Mouse (Mus musculus): ENCODE measurements around the gene Ttc30a2. TPM values are rescaled to one million over a fixed set of nuclear protein-coding genes. Genes with fewer than 3 reads are reported as not detected.
"Not testable (repeated sequence)": the region's sequence is repeated elsewhere in the genome, so short reads cannot be mapped to it uniquely, and the experiment has no call there.

Gene Ttc30a2
- total RNA-seq, 2 experiments from 2014 or later: 0.41 TPM; not detected in 1

- peak; percentile 83 to 88 for DNase-seq (ENCODE audit: low spot score in 2 of 2)
These were observed 3.6 kb upstream of the Ttc30a2 start, which contains the start of gene Ttc30a1 for GRCm38 (mm10) chr2:75981440-75982081. Gene Ttc30a1 (minus strand): TSS chr2:75981967.

GRCm38 (mm10) chr2:75980933-75981439, 3.0 kb upstream of the Ttc30a2 start:
- DNase-seq (ENCODE audit: low spot score in 2 of 2): not testable (repeated sequence)

DNA sequence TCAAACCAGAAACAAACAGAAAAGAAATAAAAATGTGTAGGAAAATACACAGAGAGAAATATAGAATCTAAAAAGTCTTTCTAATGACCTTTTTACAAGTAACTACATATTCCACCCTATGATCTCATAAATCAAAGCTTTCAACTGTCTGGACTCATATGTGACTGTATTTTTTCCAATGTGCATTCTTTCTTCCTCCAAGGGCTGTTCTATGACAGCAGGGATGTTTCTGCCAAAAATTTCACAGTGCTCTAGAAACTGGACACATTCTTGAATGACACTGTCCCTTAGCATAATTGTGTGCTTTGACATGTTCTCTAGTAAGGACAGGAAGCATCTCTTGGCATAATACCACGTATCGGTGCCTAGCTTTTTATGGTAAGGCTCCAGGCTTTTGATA, 1.9 kb downstream of the Ttc30a2 start:
- not testable (repeated sequence) for DNase-seq (ENCODE audit: low spot score in 2 of 2)

GRCm38 (mm10) chr2:75974131-75974530, 3.8 kb downstream of the Ttc30a2 start:
- no peak for DNase-seq (ENCODE audit: low spot score in 2 of 2)

DNA sequence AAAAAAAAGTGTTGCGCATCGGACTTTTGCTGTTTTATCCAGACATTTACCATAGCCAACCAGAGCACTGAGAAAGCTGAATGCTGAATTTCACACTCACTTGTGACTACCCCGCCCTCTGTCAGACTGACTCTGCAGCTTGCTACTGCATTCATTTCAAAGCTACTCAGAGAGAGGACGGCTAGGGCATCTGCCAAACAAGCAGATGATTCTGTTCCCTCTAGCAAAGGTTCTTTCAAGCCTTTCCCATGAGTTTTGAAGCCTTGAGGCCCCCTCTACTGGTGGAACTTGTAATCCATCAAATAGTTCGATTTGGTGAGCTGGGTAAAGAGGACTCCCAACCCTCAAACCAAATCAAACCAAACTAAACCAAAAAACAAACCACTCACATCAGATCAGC, 13.0 kb downstream of the Ttc30a2 start:
- DNase-seq (ENCODE audit: low spot score in 2 of 2): peak; percentile 69 to 91

- DNase-seq (ENCODE audit: low spot score in 2 of 2): peak; percentile 46 to 53
These were observed 13.5 kb downstream of the Ttc30a2 start for GRCm38 (mm10) chr2:75964512-75964911.

- DNase-seq (ENCODE audit: low spot score in 2 of 2): no peak
These were observed 13.9 kb downstream of the Ttc30a2 start for GRCm38 (mm10) chr2:75964051-75964450.

DNA sequence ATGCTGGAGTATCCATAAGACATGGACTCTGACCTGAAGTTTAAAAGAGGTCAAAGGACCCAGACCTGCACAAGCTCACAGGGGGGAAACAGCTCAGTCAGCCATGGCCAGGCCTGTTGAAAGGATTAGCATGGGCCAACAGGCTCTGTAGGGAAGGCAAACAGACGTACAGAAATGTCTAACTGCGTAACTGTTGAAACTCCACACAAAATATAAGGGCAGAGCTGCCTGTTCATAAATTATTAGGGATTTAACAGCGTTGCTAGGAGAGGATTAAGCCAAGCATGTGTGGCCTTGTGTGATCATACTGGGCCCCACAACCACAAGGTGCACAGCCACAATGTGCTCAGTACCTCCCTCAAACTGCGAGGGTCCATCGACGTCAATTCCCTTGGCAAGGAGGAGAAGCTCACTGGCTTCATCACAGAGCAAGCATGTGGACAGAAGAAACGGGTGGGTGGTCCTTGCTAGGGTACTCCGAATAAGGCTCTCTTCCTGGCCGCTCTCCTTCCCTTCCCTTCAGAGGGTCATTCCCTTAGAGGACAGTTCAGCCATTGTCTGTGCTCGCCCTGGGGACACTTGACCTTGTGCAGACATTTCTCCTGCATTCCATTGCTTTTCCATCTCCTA, 14.6 kb downstream of the Ttc30a2 start:
- no peak for DNase-seq (ENCODE audit: low spot score in 2 of 2)

GRCm38 (mm10) chr2:75960366-75961330, 17.3 kb downstream of the Ttc30a2 start:
- DNase-seq (ENCODE audit: low spot score in 2 of 2): no peak

DNA sequence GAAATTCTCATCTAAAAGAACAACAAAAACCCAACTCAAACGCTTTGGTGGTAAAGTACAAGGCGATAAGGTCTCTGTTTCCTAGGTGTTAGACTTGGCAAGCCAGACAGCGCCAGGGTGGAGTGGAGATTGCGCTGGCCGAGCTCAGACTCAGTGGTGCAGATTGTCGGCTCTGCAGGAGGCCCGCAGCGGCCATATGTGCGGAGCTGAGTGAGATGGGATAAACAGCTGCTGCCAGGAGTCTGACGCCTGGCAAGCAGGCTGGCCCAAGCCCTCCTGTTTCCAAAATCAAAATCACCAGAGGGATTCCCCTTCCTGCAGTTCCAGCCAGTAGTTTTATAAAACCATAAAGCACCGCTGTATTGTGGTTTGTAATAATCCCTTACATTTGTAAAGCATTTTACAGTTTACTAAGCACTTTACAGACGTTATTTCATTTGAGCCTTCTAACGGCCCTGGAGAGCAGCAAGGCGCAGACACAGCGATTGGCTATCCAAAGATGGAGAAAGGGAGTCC, 18.1 kb downstream of the Ttc30a2 start:
- DNase-seq (ENCODE audit: low spot score in 2 of 2): peak in 1 of 2 experiments; percentile 30

DNA sequence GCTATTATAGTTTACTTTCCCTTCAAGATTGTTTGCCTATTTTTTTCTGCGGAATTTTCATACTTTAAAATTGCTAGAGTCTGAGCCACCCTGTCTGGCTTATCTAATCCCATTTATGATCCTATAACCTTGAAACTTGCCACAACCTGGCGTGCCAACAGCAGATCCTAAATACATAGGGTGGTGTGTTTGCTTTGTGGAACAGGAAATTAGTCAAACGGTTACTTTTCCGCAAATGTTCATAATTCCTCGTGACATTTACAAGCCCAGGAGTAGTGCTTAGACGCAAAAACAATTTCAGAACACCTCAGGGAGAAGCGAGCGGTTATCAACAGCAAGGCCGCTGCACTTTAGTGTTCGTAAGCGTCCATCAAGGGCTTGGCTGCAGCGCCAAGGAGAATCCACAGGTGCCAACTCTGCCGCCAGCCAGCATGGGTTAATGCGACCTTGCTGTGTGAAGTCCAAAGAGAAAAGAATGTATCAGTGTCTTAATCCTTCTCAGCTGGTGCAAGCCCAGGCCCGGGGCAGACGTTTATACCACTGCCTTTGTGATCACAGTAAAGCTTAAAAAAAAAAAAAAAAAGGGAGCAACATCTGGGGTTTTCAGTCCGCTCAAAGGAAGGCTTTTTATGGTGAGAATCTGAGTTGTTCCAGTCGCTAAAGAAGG, 18.7 kb downstream of the Ttc30a2 start:
- DNase-seq (ENCODE audit: low spot score in 2 of 2): no peak

GRCm38 (mm10) chr2:75955709-75956108, 22.3 kb downstream of the Ttc30a2 start:
- no peak for DNase-seq (ENCODE audit: low spot score in 2 of 2)

DNA sequence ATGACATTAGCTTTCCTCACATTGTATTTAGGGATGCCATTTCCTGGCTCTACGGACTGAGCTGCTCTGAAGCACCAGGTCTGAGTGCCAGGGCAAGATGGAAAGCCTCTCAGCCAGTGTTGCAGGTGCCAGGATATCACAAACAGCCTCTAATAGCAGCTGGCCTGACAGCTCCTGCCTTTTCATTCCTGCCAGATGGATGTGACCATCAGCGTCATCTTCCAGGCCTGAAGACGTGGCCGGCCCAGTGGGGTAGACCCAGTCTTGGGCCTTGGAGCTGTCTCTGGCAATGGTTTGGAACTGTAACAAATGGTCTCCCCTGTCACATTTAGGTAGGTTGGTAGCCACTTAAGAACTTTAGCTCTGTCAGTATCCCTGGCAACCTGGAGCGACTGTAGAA, 24.6 kb downstream of the Ttc30a2 start:
- no peak for DNase-seq (ENCODE audit: low spot score in 2 of 2)

DNA sequence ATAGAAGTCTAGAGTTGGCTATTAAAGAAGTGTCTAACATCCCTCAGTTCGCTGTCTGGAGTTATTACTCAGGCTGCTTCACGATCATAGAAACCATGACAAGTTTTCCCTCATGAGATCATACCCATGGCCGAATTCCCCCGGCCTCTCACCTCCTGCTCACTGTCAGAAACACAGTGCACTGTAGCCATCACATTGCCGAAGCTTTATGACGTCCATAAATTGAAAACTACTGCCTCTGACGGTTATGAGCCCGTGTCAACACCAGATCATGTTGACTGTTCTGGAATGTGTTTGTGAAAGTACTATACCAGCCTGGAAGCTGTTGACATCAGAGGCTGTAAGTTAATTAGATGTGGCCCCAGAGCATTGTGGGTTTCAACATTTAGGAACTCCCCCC, 27.3 kb downstream of the Ttc30a2 start:
- no peak for DNase-seq (ENCODE audit: low spot score in 2 of 2)

- peak; percentile 85 to 87 for DNase-seq (ENCODE audit: low spot score in 2 of 2)
These were observed 39.6 kb downstream of the Ttc30a2 start, which contains the start of gene Ttc30b for GRCm38 (mm10) chr2:75938117-75939063. Gene Ttc30b (minus strand): TSS chr2:75938585.

DNA sequence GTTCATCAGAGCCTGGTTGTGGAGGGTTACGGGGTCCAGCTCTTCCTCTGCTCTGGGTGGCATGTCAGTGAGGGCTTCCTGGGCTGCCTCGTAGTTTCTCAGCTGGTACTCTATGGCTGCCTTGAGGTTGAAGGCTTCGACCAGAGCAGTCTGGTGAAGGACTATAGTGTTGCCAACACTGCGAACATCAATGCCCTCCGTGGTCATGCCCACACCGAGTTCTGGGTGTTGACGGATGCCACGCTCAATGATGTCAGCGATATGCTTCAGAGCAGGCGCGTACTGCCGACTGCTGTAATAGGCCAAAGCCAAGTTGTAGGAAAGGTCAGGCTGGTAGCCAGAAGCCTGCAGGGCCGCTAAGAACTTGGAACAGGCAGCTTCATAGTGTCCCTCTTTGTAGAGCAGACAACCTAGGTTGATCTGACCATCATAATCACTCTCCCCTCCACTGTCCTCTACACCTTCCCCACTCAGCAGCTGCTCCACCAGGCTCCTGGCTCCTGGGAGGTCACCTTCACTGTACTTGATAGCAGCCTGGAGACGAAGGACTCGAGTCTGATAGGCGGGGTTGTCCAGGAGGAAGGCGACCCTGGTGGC, 40.4 kb downstream of the Ttc30a2 start:
- not testable (repeated sequence) for DNase-seq (ENCODE audit: low spot score in 2 of 2)

GRCm38 (mm10) chr2:75936685-75937084, 41.3 kb downstream of the Ttc30a2 start:
- DNase-seq (ENCODE audit: low spot score in 2 of 2): not testable (repeated sequence)

DNA sequence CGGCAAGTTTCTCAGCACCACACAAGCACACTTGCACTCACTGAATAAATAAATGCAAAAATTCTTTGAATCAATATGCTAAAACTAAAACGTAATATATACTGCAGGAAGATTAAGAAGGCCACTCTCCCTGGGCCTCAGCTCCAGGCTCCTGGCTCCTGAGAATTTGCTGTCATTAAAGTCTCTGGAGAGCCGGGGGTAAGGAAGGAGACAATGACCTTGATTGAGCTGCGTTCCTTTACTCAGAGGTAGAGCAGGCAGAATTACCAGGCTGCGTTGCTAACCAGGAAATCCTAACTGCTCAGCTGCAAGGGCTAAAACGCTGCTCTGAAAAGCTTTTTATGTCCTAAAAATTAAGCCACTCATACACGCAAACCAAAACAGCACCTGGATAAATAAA, 44.4 kb downstream of the Ttc30a2 start:
- no peak for DNase-seq (ENCODE audit: low spot score in 2 of 2)

GRCm38 (mm10) chr2:75930941-75931340, 47.0 kb downstream of the Ttc30a2 start:
- DNase-seq (ENCODE audit: low spot score in 2 of 2): no peak

All from layer of hippocampus, postnatal 14 days (tissue).